Mouse (Mus musculus) adrenal gland (tissue): ENCODE data around the gene Slc38a8.

Source experiments
- intact Hi-C: fragments of 180-260 bp; cut with DNase I; formaldehyde crosslinking; loops from one replicate; pipeline ENCODE4 v1.15.1; 2025
- long read RNA-seq, 2 experiments: library from polyadenylated mRNA; unstranded; transcript quantifications; one replicate each; pipeline ENCODE4 v2.0.0; 2020; ENCODE audit warnings: borderline replicate concordance in 1 of 2; ENCODE audit not compliant: insufficient replicate concordance in 1 of 2

Gene Slc38a8
- long read RNA-seq, experiment 1 = 0 reads
- long read RNA-seq, experiment 2 = 0 reads

DNA sequence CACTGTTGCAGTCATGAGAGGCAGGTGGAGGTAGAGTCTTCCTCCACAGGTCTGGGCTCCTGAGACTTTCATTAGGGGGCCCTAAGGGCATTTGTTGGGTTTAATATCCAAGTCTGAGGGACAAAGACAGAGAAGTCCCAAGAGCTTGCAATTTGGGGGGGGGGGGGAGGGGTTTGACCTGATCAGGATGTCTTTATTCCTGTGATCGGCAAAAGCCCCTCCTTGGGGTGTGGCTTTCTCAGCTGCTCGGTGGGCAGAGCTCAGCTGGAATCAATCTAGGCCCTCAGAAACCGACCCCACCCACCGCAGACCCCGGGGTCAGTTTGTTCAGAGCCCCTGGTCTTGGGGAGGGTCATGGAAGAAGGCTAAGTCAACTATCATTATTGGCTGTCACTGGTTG, at the start of gene Slc38a8:
Slc38a8 (minus strand) TSS at position 101 of the 400 bp plus-strand sequence.
- intact Hi-C loops = no loop called here

DNA sequence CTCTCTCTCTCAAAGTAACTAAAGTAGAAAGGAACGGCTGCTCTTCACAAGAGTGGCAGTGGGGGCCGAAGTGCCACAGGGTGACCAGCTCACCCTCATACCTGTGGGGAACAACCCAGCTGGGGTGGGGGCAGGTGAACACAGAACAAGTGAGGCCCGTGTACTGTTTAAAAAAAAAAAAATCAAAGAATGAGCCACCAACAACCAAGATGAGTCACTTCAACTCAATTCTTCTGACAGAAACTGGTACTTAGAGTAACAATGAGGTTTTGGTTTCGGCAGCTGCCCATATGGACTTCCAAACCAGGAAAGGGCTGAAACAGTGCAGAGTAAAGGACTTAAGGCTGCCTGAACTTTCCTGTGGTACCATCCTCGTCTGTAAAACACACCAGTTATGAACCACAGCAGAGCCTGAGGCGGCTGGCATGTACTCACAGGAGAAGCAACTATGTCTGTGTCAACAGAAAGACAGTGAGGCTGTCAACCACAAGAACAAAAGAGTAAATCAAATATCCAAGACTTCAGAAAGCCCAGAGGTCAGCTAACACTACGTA, 47.1 kb upstream of the Slc38a8 start:
- intact Hi-C loops = no loop called here

- intact Hi-C loops = no loop called here
Measured at GRCm38 (mm10) chr8:119547019-119547691, 45.7 kb upstream of the Slc38a8 start.

GRCm38 (mm10) chr8:119545791-119546190, 44.3 kb upstream of the Slc38a8 start:
- intact Hi-C loops = no loop called here

DNA sequence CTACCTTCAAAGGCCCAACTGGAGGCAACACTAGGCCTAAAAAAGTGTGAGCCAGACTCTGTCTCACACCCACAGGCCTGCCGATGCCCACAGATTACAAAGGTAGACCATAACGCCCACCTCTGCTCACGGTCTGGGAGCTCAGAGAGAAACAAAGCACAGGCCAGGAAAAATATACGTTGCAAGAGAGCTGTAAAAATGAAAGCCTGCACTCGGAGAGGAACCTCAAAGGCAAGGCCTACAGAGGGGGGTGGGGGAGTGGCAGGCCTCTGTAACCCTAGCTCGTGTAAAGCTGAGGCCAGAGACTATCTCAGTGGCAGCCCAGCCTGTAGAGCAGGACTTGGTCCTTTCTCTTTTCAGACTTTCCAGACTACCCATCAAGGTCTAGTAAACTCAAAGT, 43.7 kb upstream of the Slc38a8 start:
- intact Hi-C loops = no loop called here

GRCm38 (mm10) chr8:119544606-119545005, 43.1 kb upstream of the Slc38a8 start:
- intact Hi-C loops = no loop called here

GRCm38 (mm10) chr8:119531973-119532372, 30.5 kb upstream of the Slc38a8 start:
- intact Hi-C loops = no loop called here

- intact Hi-C loops = no loop called here
Measured at GRCm38 (mm10) chr8:119531397-119531796, 29.9 kb upstream of the Slc38a8 start.

DNA sequence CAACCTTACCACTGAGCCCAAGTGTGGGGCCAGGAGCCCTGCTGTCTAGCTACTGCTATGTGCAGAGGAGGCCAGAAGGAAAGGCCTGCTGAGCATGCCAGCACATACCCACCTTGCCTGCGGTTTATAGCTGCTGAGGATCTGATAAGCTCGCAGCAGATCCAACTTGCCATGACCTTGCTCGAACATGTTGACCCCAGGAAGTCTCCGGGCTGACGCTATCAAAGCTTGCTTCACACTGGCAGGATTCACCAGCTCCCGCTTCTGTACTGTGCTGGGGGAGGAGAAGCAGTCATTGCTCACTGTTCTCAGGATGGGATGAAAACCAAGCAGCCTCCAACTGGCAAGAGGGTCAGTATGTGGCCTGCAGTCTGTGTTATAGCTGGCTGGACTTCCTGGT, 29.4 kb upstream of the Slc38a8 start:
- intact Hi-C loops = no loop called here

DNA sequence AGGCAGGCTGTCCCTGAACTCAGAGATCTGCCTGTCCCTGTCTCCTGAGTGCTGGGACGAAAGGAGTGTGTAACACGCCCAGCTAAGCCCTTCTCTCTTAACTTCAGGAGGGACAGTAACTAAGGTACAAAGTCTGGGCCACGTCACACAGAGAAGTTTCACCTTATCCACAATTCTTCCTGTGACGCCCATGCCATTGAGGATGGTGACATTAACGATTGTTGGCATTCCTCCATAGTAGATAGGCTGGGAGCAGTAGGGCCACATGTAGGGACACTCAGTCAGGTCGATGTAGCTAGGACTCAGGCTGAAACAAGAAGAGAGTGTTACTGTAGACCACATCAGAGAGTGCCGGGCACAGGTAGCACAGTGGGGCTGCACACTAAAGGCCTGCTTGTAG, 27.3 kb upstream of the Slc38a8 start:
- intact Hi-C loops = no loop called here

GRCm38 (mm10) chr8:119520102-119520501, 18.6 kb upstream of the Slc38a8 start:
- intact Hi-C loops = loop anchor here (5.0 kb wide), 1 partner anchor 157 kb away; no protein-coding TSS in a partner anchor

DNA sequence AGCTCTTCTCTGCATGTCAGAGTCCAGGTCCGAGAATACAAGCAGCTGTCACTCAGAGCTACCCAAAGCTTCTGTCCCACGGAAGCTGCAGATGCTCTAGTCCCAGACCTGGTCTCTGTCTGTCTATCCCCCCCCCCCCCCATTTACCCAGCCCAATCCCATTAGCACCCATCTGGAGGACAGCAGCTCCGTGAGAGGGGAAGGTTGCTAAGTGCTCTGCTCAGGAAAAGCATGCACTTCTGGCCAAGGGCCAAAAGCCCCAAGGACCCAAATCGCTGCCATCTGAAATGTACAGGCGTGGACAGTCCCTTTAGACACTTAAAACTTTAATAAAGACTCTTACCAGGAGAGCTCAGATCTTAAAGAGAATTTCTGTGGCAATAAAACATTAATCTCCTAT, 15.2 kb upstream of the Slc38a8 start:
- intact Hi-C loops = loop anchor here (5.0 kb wide), 1 partner anchor 69 kb away; the partner anchor contains the start of gene Necab2

DNA sequence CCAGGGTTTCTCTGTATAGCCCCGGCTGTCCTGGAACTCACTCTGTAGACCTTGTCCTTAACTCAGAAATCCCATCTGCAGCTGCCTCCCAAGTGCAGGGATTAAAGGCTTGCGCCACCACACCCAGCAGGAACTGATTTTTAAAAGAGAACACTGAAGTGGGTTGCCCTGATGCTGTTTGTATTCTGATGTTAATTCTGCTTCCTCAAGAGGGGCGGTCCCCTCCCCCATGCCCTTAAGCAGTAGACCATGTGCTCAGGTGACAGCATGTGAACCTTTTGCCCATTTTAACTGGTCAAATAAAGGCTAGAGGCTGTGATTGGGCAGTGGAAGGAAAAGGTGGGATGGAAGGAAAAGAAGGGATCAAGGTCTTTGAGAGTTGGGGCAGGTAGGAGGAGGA, 14.3 kb upstream of the Slc38a8 start:
- intact Hi-C loops = loop anchor here (5.0 kb wide), 1 partner anchor 68 kb away; the partner anchor contains the start of gene Necab2

DNA sequence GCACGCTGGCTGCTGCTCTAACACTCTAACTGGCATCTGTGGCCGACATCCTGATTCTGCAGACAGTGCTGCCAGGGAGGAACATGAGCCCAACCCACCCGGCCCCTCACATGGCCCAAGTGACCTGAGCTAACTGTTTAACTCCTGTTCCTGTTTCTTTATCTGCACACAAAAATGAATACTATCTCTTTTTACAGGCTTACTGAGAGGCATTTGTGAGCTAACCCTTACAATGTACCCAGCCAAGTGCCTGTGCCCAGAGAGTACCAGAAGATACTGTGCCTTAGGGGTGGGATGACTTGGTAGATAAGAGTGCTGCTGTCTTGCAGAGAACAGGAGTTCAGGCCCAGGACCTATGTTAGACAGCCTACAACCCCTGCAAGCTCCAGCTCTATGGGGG, 13.4 kb upstream of the Slc38a8 start:
- intact Hi-C loops = loop anchor here (5.0 kb wide), 1 partner anchor 68 kb away; the partner anchor contains the start of gene Necab2

DNA sequence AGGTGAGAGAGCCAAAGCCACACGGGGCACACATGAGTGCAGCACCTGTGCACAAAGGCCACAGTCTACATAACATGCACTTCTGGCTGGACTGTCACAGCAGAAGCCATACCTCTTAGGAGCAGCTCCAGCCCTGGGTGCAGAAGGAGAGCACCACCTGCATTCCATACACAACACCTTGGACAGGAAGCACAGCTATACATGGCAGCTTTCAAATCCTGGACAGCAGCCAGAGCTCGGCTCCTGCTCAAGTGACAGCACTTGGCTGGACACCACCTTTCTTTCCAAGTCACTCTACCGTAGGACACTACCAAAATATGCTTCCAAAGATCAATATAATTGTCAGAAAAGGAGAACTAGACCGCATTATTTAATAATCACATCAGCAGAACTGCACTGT, 11.9 kb upstream of the Slc38a8 start:
- intact Hi-C loops = no loop called here

DNA sequence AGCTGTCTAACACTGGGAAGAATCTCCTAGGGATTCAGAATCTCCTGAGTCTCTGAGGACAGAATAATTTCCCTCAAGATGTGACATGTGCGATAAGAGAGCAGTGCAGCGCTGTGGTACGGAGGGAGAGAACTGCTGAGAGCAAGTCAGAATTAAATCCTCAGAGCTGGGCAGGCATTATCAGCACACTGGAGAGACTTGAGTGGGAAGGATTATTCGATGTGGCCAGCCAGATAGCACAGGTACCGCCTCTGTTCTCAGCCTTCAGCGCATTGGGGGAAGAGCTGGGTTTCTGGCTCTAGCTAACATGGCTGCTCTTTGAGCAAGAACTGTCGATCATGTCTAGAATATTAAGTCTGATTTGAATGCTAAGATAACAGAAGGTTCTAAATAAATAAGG, 10.2 kb upstream of the Slc38a8 start:
- intact Hi-C loops = no loop called here

DNA sequence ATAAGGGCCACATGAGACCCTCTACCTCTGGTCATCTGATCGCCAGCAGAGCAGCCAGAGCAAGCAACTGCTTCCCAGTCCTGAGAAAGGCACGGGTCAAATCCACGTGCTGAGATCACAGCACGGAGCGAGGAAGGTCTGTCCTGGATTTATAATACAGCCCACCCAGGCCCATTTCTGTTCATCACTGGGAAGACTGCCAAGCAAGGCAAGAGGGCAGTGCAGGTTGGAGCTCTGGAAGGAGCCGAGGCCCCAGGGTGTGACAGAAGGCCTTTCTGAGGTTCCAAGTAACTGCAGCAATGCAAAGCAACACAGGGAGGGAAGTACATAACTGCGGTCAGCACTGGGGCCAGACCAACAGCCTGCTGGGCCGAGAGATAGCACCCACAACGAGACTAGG, 9.0 kb upstream of the Slc38a8 start:
- intact Hi-C loops = no loop called here

- intact Hi-C loops = loop anchor here (5.0 kb wide), 1 partner anchor 99 kb away; no protein-coding TSS in a partner anchor
Measured at GRCm38 (mm10) chr8:119506106-119506505, 4.6 kb upstream of the Slc38a8 start.

- intact Hi-C loops = loop anchor here (5.0 kb wide), 1 partner anchor 98 kb away; no protein-coding TSS in a partner anchor
Measured at GRCm38 (mm10) chr8:119505488-119505887, 4.0 kb upstream of the Slc38a8 start.

DNA sequence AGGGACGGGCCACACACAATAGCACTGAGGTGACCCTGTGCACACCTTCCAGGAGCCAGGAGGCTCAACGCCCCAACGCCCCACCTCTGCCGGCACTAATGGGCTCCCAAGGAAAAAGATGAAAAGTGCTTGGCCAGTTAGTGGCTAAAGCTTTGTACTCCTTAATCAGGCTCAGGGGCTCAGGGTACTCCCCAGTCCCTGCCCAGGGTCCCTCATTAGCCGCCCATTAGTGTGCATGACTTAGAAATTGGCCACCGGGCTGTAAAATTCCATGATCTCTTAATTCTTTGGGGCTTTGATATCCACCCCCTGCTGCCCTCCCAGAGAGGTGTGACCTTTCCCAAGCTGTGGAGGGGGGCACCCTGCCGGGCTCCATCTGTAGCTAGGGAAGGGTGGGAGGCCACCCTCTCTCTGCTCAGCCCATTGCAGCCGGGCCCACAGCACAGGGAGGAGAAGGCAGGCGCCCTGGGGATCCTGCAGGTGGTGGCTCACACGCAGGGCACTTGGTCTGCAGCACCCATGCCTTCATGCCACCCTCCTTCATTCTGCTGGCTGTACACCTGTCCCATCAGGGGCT, 1.8 kb upstream of the Slc38a8 start:
- intact Hi-C loops = no loop called here

DNA sequence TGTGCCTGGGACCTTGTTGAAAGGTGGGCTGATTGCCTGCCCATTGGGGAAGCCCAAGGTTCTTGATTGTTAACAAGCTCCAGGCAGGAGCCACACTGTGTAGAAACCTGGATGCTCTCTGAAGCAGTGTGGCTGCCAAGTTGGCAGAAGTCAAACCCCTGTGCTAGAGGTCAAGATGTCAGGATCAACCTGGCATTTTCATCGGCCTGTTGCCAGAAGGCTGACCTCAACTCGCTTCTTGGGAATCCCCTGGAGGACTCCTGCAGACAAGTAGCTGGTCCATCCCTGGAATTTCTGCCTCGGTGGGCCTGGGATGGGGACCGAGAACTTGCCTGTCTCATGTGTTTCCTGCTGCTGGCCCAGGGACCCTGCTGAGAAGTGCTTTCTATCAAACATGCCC, 613 bp upstream of the Slc38a8 start:
- intact Hi-C loops = no loop called here

DNA sequence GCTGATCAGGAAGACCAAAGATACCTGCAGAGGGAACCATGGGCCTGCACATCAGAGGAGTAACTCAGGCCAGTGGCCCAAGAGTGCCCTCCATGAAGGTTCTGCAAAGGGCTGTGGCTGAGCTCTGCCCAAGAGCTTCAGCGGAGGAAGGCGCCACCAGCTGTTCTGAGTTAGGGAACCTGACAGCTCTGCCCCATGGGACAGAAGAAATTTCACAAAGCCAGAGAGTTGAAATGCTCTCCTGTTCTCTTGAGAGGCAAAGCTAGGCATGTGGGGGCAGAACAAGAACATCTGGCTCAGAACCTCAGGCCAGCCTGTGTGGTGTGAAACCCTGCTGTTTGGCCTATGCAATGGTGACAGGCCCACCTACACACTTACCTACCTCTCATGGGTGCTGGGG, 1.7 kb downstream of the Slc38a8 start:
- intact Hi-C loops = no loop called here
